Mouse (Mus musculus) forebrain, embryonic 12.5 days (tissue): ENCODE results near the gene Ifnk. TPM values are rescaled to one million over a fixed set of nuclear protein-coding genes. Genes with fewer than 3 reads are reported as not detected.

Experiments
- ATAC-seq: fragments of 200-750 bp; cut with Nextera tagmentation; 2 replicates; pipeline ENCODE4 v1.8.0; 2017; ENCODE audit warnings: moderate TSS enrichment; ENCODE audit not compliant: low FRiP score
- H3K27ac ChIP-seq: fragments of 300-500 bp; sonication (generic); 2 replicates; pipeline ENCODE4 v1.5.1; 2016; ENCODE audit warnings: mild to moderate bottlenecking
- H3K27me3 ChIP-seq: fragments of 300-500 bp; sonication (generic); 2 replicates; pipeline ENCODE4 v1.6.1; 2016; ENCODE audit warnings: mild to moderate bottlenecking
- H3K36me3 ChIP-seq: fragments of 300-500 bp; sonication (generic); replicated peaks from 2 replicates; pipeline ENCODE4 v1.6.1; 2016; ENCODE audit warnings: mild to moderate bottlenecking
- H3K4me1 ChIP-seq: fragments of 300-500 bp; sonication (generic); 2 replicates; pipeline ENCODE4 v1.6.1; 2016
- H3K4me2 ChIP-seq: fragments of 300-500 bp; sonication (generic); 2 replicates; pipeline ENCODE4 v1.6.1; 2016; ENCODE audit warnings: mild to moderate bottlenecking, moderate library complexity
- H3K4me3 ChIP-seq: fragments of 300-500 bp; sonication (generic); replicated peaks from 2 replicates; pipeline ENCODE4 v1.5.1; 2016; ENCODE audit warnings: mild to moderate bottlenecking
- H3K9ac ChIP-seq: fragments of 300-500 bp; sonication (generic); 2 replicates; pipeline ENCODE4 v1.6.1; 2016; ENCODE audit warnings: mild to moderate bottlenecking
- H3K9me3 ChIP-seq: fragments of 300-500 bp; sonication (generic); 2 replicates; pipeline ENCODE4 v1.6.1; 2016
- WGBS: fragments of 180-500 bp; shearing (Covaris S2); methylation state at CpG from one replicate; pipeline ENCODE4 v1.1.7; 2016; 5-methylcytosine and 5-hydroxymethylcytosine counted together
- polyA plus RNA-seq: library from polyadenylated mRNA; unstranded; fragments of >200 nt; fragmentation: Nextera tagmentation; extraction: Ambion mirVana; gene quantifications from 2 replicates; pipeline ENCODE4 v1.2.1, GENCODE M21; 2016

The Ifnk gene
- polyA plus RNA-seq: 0.35 and 0.41 TPM in 2 replicates

DNA sequence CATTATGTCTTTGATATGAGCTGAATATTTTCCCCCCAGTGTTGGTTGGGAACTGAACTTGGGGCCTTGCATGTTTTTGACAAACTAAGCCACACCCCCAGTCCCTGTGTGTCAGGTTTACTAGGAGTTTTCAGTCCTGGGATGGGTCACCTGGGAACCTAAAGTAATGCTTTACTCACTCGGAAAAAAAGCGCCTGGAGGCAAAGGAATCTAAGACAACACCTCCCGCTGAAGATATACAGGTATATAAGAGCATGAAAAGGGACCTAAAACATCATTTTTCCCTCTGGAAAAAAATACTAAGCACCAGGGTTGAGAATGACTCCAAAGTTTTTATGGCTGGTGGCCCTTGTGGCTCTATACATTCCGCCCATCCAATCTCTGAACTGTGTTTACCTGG lies at the start of gene Ifnk:
Gene Ifnk, plus strand, starts transcription at position 301 of the 400 bp plus-strand sequence.
- H3K27ac ChIP-seq: no peak within 1 kb of the TSS
- no peaks in the 10 kb centered on the region for H3K36me3 ChIP-seq

DNA sequence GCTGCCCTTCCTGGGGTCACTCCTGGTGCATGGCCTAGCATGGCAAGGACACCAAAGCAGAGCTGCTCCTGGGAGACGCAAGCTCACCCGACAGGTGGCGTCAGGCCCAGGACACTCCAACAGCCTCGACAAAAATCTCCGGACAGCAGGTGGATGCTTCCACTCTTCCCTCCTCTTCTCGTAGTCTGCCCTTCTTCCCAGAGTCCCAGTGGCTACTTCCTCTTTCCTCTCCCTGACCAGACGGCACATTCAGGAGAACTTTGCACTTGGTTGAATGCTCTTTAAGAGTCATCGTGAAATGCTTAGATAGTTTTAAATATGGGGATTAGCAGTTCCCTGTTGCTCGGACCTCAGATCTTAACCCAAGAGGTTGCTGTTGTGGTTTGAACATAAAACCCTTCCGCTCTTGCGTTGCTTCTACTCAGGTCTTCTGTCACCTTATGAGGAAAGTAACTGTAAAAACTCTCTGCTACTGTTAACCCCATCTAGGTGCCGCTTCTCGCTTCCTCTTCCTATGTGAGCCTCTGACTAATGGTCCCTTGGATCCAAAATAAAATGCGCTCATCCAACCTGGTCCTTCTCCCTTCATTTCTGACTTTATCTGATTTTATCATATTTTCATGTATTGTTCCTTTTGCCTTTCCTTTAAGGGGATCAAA lies 46.6 kb upstream of the Ifnk start:
- H3K4me3 ChIP-seq: no peak overlapping the region
- peaks cover 4% of the 10 kb centered on the region for H3K4me1 ChIP-seq
- H3K9ac ChIP-seq: no peak overlapping the region
- H3K4me2 ChIP-seq: no peak overlapping the region
- WGBS: 78% methylated on average over 14 of the region's 14 CpGs
- no peaks in the 10 kb centered on the region for H3K36me3 ChIP-seq
- no peak for ATAC-seq
- no peaks in the 10 kb centered on the region for H3K27me3 ChIP-seq
- no peak overlapping the region for H3K27ac ChIP-seq
- H3K9me3 ChIP-seq: no peaks in the 10 kb centered on the region

More for the DNA sequence above, at the start of gene Ifnk:
- peaks cover 18% of the 10 kb centered on the region for H3K4me1 ChIP-seq
- ATAC-seq: no peak
- 82% methylated on average over 4 of the region's 4 CpGs for WGBS
- H3K9me3 ChIP-seq: no peaks in the 10 kb centered on the region
- no peak within 1 kb of the TSS for H3K4me2 ChIP-seq
- H3K27me3 ChIP-seq: peaks cover 3% of the 10 kb centered on the region; the same call in 1 of the 2 replicates
- H3K4me3 ChIP-seq: no peak within 1 kb of the TSS
- H3K9ac ChIP-seq: no peak within 1 kb of the TSS

DNA sequence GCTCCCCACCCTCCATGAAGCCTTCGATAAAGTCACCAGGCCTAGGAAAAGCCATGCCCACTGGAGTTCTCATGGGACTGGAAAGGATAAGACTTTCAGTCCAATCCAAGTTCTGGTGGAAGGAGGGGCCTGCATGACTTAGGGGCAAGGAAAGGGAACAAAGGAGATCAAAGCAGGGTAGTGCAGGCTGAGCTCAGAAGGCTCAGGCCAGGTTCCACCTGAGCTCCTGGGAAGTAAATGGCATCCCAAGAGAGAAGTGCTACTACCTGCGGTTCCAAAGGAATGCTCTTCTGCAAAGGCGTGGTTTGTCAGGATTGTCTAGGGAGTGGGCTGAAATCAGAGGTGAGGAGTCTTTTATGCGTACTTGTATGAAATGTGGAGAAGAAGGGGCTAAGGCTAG lies 39.4 kb upstream of the Ifnk start:
- WGBS: 89% methylated on average over 4 of the region's 4 CpGs
- H3K4me2 ChIP-seq: no peak overlapping the region
- no peak overlapping the region for H3K4me3 ChIP-seq
- H3K9me3 ChIP-seq: no peaks in the 10 kb centered on the region
- H3K27me3 ChIP-seq: no peaks in the 10 kb centered on the region
- no peak for ATAC-seq
- no peak overlapping the region for H3K9ac ChIP-seq
- H3K36me3 ChIP-seq: no peaks in the 10 kb centered on the region
- H3K4me1 ChIP-seq: peaks cover 22% of the 10 kb centered on the region
- H3K27ac ChIP-seq: no peak overlapping the region

DNA sequence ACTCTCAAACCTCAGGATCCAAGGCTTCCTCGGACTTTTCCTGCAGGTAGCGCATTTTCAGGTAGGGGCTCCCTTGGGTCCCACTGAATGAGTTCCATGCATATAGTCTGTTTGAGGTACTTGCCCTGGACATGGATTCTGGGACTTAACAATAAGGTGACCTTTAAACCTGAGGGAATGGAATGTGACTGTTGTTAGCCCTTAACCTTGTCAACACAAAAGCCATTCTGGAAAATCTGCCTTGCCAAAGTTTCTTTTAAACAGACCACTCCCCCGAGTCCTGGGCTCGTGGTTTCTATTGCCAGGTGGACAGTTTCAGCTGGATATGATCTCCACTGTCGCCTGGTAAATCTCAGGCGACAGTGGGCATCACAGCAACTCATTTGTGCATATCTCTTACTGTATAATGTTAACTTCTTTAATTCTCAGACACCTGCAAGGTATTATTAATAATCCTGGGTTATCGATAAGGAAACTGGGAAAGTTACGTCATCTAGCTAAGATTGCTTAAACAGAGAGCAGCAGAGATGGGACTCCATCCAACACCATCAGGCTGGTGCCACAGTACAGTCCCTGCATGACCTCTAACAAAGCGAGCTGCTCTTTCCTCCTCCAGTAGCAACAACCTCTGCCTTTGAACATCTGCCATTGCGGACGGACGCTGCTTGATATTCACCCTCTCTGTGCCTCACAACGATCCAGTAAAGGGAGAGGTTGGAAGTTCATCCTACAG lies 38.2 kb upstream of the Ifnk start:
- Histone ChIP-seq H3K4me1 (peaks cover 22% of the 10 kb centered on the region), H3K9me3 (no peaks in the 10 kb centered on the region), H3K4me3 (no peak overlapping the region), H3K4me2 (no peak overlapping the region), H3K36me3 (no peaks in the 10 kb centered on the region), H3K27me3 (no peaks in the 10 kb centered on the region), H3K27ac (no peak overlapping the region), H3K9ac (no peak overlapping the region)
- ATAC-seq: no peak
- WGBS: 84% methylated on average over 13 of the region's 13 CpGs

DNA sequence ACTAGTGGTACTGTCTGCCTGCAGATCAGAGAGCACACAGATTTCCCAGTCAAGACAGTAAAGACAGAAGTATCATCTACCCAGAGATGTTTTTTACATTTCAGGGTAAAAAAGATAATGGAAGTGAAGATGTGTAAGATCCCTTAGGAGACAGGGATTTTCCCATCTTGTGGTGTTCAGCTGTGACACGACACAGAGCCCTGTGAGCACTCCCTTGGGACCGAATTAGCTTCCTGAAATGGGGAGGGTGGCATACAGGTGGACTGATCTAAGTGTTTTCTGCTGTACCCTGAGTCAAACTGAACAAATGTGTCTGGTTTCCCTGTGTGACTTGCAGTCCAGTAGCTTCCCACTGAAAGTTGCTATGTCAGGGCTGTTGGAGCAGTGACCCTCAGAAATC lies 36.9 kb upstream of the Ifnk start:
- Histone ChIP-seq H3K4me1 (peaks cover 22% of the 10 kb centered on the region), H3K4me3 (no peak overlapping the region), H3K36me3 (no peaks in the 10 kb centered on the region), H3K27ac (no peak overlapping the region), H3K27me3 (no peaks in the 10 kb centered on the region), H3K9me3 (no peaks in the 10 kb centered on the region), H3K4me2 (no peak overlapping the region), H3K9ac (no peak overlapping the region)
- 77% methylated on average over 2 of the region's 2 CpGs for WGBS
- no peak for ATAC-seq

DNA sequence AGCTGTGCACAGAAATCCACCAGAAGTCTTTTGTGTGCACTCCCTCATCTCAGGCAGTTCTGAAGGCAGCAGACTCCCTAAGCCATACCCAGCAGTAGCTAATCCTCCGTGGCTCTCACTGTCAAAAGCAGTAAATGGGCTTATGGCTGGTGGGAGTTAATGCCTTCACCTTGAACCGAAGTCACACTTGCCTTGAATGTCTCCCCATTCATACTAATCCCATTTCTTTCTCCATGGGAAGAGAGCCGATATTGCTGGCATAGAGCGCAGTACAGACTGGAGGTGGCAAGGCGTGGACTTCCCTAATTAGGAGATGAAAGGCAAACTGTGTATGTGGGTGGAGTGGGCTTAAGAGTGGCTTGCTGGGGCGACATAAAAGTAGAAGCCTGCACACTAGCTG lies 35.9 kb upstream of the Ifnk start:
- Histone ChIP-seq H3K4me3 (no peak overlapping the region), H3K9ac (no peak overlapping the region), H3K27ac (no peak overlapping the region), H3K9me3 (no peaks in the 10 kb centered on the region), H3K4me1 (peaks cover 29% of the 10 kb centered on the region), H3K4me2 (no peak overlapping the region), H3K27me3 (no peaks in the 10 kb centered on the region), H3K36me3 (no peaks in the 10 kb centered on the region)
- ATAC-seq: peak; percentile 45; the same call in 1 of the 2 replicates
- 19% methylated on average over 6 of the region's 6 CpGs for WGBS

DNA sequence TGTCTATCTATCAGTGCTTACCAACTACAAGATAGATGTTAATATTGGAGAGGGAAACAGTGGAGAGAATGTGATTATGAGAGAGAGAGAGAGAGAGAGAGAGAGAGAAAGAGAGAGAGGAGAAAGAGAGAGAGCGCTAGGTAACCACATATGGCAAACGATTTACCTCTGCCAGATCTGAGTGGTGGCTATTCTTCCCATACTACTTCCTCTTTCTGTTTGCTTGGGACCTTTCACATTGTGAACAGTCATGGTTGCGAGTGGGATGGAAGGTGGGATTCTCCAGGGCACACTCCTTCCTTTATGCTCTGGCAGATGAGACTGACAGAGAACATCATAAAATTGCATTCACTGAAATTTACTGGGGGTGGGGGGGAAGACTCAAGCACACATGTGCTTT lies 34.7 kb upstream of the Ifnk start:
- no peak for ATAC-seq
- Histone ChIP-seq H3K9me3 (no peaks in the 10 kb centered on the region), H3K27me3 (no peaks in the 10 kb centered on the region), H3K36me3 (no peaks in the 10 kb centered on the region), H3K9ac (no peak overlapping the region), H3K4me1 (peaks cover 41% of the 10 kb centered on the region), H3K4me3 (no peak overlapping the region), H3K4me2 (no peak overlapping the region), H3K27ac (no peak overlapping the region)
- WGBS: 94% methylated on average over 3 of the region's 3 CpGs

DNA sequence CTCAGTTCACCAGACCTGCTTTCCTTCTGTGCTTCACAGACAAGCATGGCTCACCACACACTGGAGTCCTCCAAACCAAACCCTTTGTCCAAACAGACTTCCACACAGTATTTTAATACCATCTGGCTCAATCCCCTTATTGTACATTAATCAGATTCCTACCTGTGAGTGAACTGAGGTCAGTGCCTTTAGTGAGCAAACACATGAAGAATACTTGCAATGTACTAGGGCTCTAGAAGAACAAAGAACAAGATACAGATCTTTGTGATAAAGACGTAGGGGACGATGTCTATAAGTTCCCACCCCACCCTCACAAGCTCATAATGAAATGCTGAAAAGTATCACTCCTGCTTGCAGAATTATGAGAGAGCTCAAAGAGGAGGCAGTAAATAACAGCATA lies 33.0 kb upstream of the Ifnk start:
- no peaks in the 10 kb centered on the region for H3K9me3 ChIP-seq
- H3K9ac ChIP-seq: no peak overlapping the region
- ATAC-seq: no peak
- H3K36me3 ChIP-seq: no peaks in the 10 kb centered on the region
- no peak overlapping the region for H3K27ac ChIP-seq
- peaks cover 58% of the 10 kb centered on the region for H3K4me1 ChIP-seq
- no peaks in the 10 kb centered on the region for H3K27me3 ChIP-seq
- 88% methylated on average over 2 of the region's 2 CpGs for WGBS
- H3K4me2 ChIP-seq: no peak overlapping the region
- H3K4me3 ChIP-seq: no peak overlapping the region

DNA sequence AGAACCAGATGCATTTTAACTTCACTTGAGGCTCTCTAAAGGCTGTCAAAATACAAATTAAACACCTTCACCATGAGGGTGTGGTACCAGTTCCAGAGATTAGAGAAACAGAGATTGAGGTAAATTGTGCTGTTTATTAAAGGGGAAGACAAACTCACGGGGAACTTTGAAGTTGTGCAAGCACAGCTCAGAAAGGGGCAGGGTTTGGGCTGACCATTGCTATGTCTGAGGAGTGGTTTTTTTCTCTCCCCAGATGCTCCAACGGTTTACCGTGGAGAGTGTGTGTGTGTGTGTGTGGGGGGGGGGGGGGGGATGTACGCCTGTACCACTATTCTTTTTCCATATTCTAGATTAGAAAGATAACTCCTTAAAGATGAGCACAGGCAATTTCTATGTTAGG lies 31.7 kb upstream of the Ifnk start:
- 89% methylated on average over 3 of the region's 4 CpGs for WGBS
- Histone ChIP-seq H3K9ac (no peak overlapping the region), H3K4me2 (no peak overlapping the region), H3K36me3 (no peaks in the 10 kb centered on the region), H3K27me3 (no peaks in the 10 kb centered on the region), H3K4me1 (peaks cover 60% of the 10 kb centered on the region), H3K9me3 (no peaks in the 10 kb centered on the region), H3K4me3 (no peak overlapping the region), H3K27ac (no peak overlapping the region)
- no peak for ATAC-seq

DNA sequence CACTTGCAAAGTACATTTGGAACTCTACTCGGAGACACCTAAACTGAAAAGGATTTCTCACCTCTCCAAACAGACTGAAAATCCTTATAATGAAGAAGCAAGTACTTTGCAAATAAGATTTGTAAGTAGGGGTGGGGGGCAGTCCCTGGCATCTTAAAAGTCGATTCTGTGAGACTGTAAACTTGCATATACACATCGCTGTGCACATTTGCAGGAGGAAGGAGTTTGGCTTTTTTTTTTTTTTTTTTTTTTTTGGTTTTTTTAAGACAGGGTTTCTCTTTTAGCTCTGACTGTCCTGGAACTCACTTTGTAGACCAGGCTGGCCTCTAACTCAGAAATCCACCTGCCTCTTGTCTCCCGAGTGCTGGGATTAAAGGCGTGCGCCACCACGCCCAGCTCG lies 31.3 kb upstream of the Ifnk start:
- Histone ChIP-seq H3K27me3 (no peaks in the 10 kb centered on the region), H3K9ac (no peak overlapping the region), H3K36me3 (no peaks in the 10 kb centered on the region), H3K4me1 (peaks cover 61% of the 10 kb centered on the region), H3K9me3 (no peaks in the 10 kb centered on the region), H3K27ac (no peak overlapping the region), H3K4me3 (no peak overlapping the region), H3K4me2 (no peak overlapping the region)
- ATAC-seq: no peak
- WGBS: 75% methylated on average over 8 of the region's 8 CpGs

DNA sequence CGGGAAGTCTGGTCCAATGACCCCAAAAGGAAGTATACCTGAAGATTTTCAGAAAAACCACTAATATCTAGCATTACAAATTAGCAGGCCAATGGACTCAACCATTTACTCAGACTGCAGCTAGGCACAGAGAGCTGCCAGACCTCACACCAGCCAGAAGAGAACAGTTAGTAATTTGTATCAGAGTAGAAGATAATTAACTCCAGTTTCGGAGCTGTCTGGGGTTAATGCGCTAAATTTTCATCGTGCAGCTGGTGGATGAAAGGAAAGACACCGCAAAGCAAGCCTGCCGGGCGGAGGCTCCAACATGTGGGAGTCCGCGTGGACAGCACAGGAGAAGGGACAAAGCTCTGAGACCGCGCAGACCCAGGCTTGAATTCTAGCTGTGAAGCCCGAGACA lies 30.8 kb upstream of the Ifnk start:
- H3K4me3 ChIP-seq: no peak overlapping the region
- 21% methylated on average over 12 of the region's 12 CpGs for WGBS
- no peaks in the 10 kb centered on the region for H3K27me3 ChIP-seq
- H3K4me1 ChIP-seq: peaks cover 61% of the 10 kb centered on the region
- no peaks in the 10 kb centered on the region for H3K36me3 ChIP-seq
- H3K27ac ChIP-seq: 0 out of 2 replicates have a peak overlapping the region, but pooled peaks have one; percentile 14
- H3K9ac ChIP-seq: no peak overlapping the region
- H3K4me2 ChIP-seq: peak overlapping the region; percentile 33
- no peaks in the 10 kb centered on the region for H3K9me3 ChIP-seq
- 0 out of 2 replicates have a peak, but pooled peaks have one; percentile 15 for ATAC-seq

DNA sequence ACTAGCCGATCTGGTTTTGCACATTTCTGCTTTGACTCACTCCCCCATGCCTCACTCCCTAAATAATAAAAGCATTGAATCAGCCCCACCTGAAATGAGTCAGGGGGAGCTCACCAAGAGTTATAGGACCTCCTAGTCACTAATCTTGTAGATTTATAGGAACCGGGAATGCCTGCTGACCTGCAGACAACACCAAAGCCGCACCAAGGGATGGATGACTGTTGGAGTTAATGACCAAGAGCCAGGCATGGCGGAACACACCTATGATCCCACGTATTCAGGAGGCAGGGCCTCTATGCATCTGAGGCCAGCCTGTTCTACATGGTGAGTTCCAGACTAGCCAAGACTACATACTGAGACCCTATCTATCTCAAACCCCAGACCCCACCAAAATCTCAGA lies 28.8 kb upstream of the Ifnk start:
- no peaks in the 10 kb centered on the region for H3K9me3 ChIP-seq
- H3K4me1 ChIP-seq: peaks cover 73% of the 10 kb centered on the region
- H3K4me2 ChIP-seq: peak overlapping the region; percentile 8; the same call in 1 of the 2 replicates
- H3K27me3 ChIP-seq: no peaks in the 10 kb centered on the region
- H3K9ac ChIP-seq: no peak overlapping the region
- ATAC-seq: no peak
- H3K27ac ChIP-seq: no peak overlapping the region
- no peak overlapping the region for H3K4me3 ChIP-seq
- no peaks in the 10 kb centered on the region for H3K36me3 ChIP-seq
- 64% methylated on average over 5 of the region's 5 CpGs for WGBS

DNA sequence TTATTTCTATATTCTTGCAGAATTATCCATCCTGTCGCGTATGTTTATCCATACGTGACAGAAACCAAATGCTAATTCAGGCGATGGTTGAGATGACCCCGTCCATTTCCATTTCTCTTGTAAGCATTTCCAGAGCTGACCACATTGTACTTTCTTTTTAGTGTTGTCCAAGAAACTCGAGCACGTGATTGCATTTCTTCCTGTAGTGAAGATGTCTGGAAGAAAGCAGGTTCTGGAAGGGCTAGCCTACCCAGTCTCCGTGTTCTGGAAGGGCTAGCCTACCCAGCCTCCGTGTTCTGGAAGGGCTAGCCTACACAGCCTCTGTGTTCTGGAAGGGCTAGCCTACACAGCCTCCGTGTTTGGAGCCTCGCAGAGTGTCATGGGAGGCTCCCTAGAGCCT lies 27.8 kb upstream of the Ifnk start:
- peak overlapping the region; percentile 74 for H3K27ac ChIP-seq
- no peaks in the 10 kb centered on the region for H3K27me3 ChIP-seq
- H3K9ac ChIP-seq: no peak overlapping the region
- 71% methylated on average over 11 of the region's 11 CpGs for WGBS
- no peaks in the 10 kb centered on the region for H3K9me3 ChIP-seq
- ATAC-seq: no peak
- H3K36me3 ChIP-seq: no peaks in the 10 kb centered on the region
- peaks cover 73% of the 10 kb centered on the region for H3K4me1 ChIP-seq
- no peak overlapping the region for H3K4me3 ChIP-seq
- peak overlapping the region; percentile 21; the same call in 1 of the 2 replicates for H3K4me2 ChIP-seq
